Mouse (Mus musculus) heart, postnatal 0 days (tissue): ENCODE data around the gene Cstad. TPM values are rescaled to one million over a fixed set of nuclear protein-coding genes. Genes with fewer than 3 reads are reported as not detected.

Source experiments
- ATAC-seq: fragments of 200-750 bp; cut with Nextera tagmentation; 2 replicates; pipeline ENCODE4 v1.8.0; 2017; ENCODE audit warnings: low read depth, moderate number of reproducible peaks, moderate library complexity; ENCODE audit not compliant: insufficient read depth
- DNase-seq: peaks from one replicate; pipeline ENCODE4 v3.0.0-alpha.2; 2016; ENCODE audit warnings: low spot score
- H3K27ac ChIP-seq: fragments of 300-500 bp; sonication (generic); 2 replicates; pipeline ENCODE4 v1.5.1; 2014; ENCODE audit warnings: low read depth, mild to moderate bottlenecking
- H3K27me3 ChIP-seq: fragments of 300-500 bp; sonication (generic); 2 replicates; pipeline ENCODE4 v1.6.1; 2014; ENCODE audit warnings: low read length, mixed read lengths; ENCODE audit not compliant: control insufficient read depth, insufficient read depth
- H3K36me3 ChIP-seq: fragments of 300-500 bp; sonication (generic); replicated peaks from 2 replicates; pipeline ENCODE4 v1.6.1; 2014; ENCODE audit warnings: low read length, mixed read lengths; ENCODE audit not compliant: control insufficient read depth, insufficient read depth
- H3K4me1 ChIP-seq: fragments of 300-500 bp; sonication (generic); 2 replicates; pipeline ENCODE4 v1.6.1; 2014; ENCODE audit warnings: antibody characterized with exemption; ENCODE audit not compliant: control insufficient read depth, insufficient read depth
- H3K4me2 ChIP-seq: fragments of 300-500 bp; sonication (generic); 2 replicates; pipeline ENCODE4 v1.6.1; 2014; ENCODE audit warnings: low read depth, mild to moderate bottlenecking, low read length, moderate library complexity
- H3K4me3 ChIP-seq: fragments of 300-500 bp; sonication (generic); 2 replicates; pipeline ENCODE4 v1.5.1; 2014; ENCODE audit warnings: low read depth, low read length
- H3K9ac ChIP-seq: fragments of 300-500 bp; sonication (generic); replicated peaks from 2 replicates; pipeline ENCODE4 v1.6.1; 2014; ENCODE audit warnings: low read depth, low read length, mixed read lengths
- H3K9me3 ChIP-seq: fragments of 300-500 bp; sonication (generic); replicated peaks from 2 replicates; pipeline ENCODE4 v1.6.1; 2016; ENCODE audit warnings: low read length; ENCODE audit not compliant: control insufficient read depth
- CTCF ChIP-seq: IDR thresholded peaks from 2 replicates; pipeline ENCODE4 v1.5.1; 2016; ENCODE audit warnings: antibody characterized with exemption, control low read depth, low read depth
- EP300 ChIP-seq: IDR thresholded peaks from 2 replicates; pipeline ENCODE4 v1.6.1; 2016; ENCODE audit warnings: antibody characterized with exemption, low read depth
- whole genome bisulfite sequencing: fragments of 180-500 bp; shearing (Covaris S2); extraction: QIAGEN DNeasy Blood & Tissue Kit; methylation state at CpG from one replicate; pipeline ENCODE4 v1.1.7; 2014; 5-methylcytosine and 5-hydroxymethylcytosine counted together
- polyA plus RNA-seq: library from polyadenylated mRNA; unstranded; fragments of >200 nt; fragmentation: Nextera tagmentation; extraction: Ambion mirVana; gene quantifications from 2 replicates; pipeline ENCODE4 v1.2.1, GENCODE M21; 2015
- total RNA-seq: library from RNA; depleted of rRNA; stranded (reverse); fragments of >200 nt; gene quantifications from 2 replicates; pipeline ENCODE4 v1.2.3, GENCODE M21; 2014; ENCODE audit warnings: low replicate concordance

The Cstad gene
- total and polyA plus RNA-seq, 2 experiments from 2014 or later = 3.6 TPM; not detected in 1

DNA sequence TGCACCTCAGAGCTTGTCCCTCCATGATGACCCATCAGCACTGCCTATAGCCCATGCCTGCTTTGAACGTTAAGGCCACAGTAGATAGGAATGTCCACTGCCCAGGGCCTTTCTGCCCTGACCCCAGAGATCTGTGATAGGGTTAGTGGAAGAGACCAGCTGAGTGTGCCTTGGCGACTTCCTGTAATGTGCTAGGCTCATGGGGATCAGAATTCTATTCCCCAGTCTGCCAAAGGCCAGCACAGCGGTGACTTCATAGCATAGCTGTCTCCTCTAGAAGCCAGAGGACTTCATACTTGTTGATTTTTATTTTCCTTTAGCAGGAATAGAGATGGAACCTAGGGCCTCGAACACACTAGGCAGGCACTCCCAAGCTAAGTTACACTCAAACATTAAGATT lies 5.1 kb upstream of the Cstad start:
- ATAC-seq = no peak

DNA sequence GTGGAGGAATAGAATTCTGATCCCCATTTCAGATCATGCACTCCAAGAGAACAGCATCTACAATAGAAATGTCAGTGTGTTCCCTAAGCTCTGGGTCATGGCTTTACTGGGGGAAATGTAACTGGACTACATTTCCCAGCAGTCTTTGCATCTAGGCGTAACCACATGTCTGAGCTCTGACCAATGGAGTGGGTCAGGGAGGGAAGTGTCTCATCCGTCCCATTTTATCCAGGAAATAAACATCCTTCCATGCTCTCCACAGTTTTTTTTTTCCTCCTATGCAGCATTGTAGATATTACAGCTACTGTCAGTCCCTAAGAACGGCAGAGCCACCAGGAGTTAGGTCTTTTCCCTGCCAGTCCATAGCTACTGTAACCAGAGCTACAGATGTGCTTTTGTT lies 3.9 kb upstream of the Cstad start:
- H3K27ac ChIP-seq = peak overlapping the region; percentile 54; the same call in 1 of the 2 replicates
- peak; percentile 93 for DNase-seq

More for the DNA sequence above, 5.1 kb upstream of the Cstad start:
- Histone ChIP-seq H3K27ac (no peak overlapping the region), H3K4me2 (no peak overlapping the region), H3K9me3 (no peaks in the 10 kb centered on the region), H3K4me3 (no peak overlapping the region), H3K9ac (no peak overlapping the region), H3K27me3 (no peaks in the 10 kb centered on the region), H3K36me3 (no peaks in the 10 kb centered on the region), H3K4me1 (peaks cover 28% of the 10 kb centered on the region)
- TF ChIP-seq CTCF = no peak
- TF ChIP-seq EP300 = no peak
- DNase-seq = no peak
- WGBS = 66% methylated on average over 4 of the region's 4 CpGs

DNA sequence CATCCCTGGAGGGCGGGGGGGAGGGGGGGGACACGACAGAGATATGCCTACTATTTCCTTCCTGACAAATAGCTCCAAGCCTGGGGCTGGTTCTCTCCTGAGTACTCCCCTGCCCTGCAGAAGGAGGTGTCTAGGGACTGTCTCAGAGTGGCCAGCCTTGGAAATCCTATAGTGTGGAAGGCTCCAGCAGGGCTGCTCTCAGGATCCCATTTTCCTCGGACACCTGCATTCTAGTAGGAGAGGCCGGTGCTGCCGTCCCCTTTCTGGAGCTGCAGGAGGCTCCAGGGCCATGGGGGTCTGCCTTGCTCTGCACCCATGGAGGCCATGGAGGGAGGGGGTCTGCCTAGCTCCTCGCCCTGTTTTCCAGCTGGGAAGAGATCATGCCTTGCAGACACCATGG lies 2.4 kb upstream of the Cstad start:
- no peak overlapping the region for H3K4me2 ChIP-seq
- TF ChIP-seq CTCF (no peak), EP300 (no peak)
- no peaks in the 10 kb centered on the region for H3K9me3 ChIP-seq
- 62% methylated on average over 6 of the region's 6 CpGs for WGBS
- peaks cover 25% of the 10 kb centered on the region for H3K4me1 ChIP-seq
- no peak overlapping the region for H3K4me3 ChIP-seq
- no peak for DNase-seq
- no peak for ATAC-seq
- no peak overlapping the region for H3K27ac ChIP-seq
- H3K27me3 ChIP-seq = no peaks in the 10 kb centered on the region
- no peaks in the 10 kb centered on the region for H3K36me3 ChIP-seq
- H3K9ac ChIP-seq = no peak overlapping the region

More for the DNA sequence above, 3.9 kb upstream of the Cstad start:
- Histone ChIP-seq H3K27me3 (no peaks in the 10 kb centered on the region), H3K4me3 (no peak overlapping the region), H3K36me3 (no peaks in the 10 kb centered on the region), H3K4me1 (peaks cover 28% of the 10 kb centered on the region), H3K4me2 (peak overlapping the region; percentile 39; the same call in 1 of the 2 replicates), H3K9ac (no peak overlapping the region), H3K9me3 (no peaks in the 10 kb centered on the region)
- WGBS = 3% methylated on average over 3 of the region's 3 CpGs
- TF ChIP-seq EP300 = no peak
- no peak for TF ChIP-seq CTCF
- peak; percentile 76 for ATAC-seq

DNA sequence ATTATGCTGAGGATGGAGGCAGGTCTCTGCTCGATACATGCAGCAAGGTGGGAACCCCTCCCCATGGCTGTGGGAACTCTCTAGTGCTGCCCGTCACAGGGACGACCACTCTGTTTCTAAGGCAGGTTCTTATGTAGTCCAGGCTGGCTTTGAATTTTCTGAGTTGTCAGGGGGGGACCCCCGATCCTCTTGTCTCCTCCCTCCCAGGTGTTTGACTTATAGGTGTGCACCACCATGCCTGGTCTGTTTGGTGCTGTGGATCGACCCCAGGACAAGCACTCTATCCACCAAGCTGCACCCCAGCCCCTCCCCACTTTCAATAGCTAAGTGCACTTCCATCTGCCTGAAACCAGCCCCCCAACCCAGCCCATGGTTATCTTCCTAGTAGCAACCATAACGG lies 1.9 kb upstream of the Cstad start:
- 87% methylated on average over 6 of the region's 6 CpGs for WGBS
- peaks cover 21% of the 10 kb centered on the region for H3K4me1 ChIP-seq
- DNase-seq (no peak), ATAC-seq (no peak)
- H3K27ac ChIP-seq = no peak overlapping the region
- no peaks in the 10 kb centered on the region for H3K36me3 ChIP-seq
- TF ChIP-seq CTCF (no peak), EP300 (no peak)
- no peak overlapping the region for H3K4me3 ChIP-seq
- H3K4me2 ChIP-seq = no peak overlapping the region
- H3K9ac ChIP-seq = no peak overlapping the region
- H3K9me3 ChIP-seq = no peaks in the 10 kb centered on the region
- no peaks in the 10 kb centered on the region for H3K27me3 ChIP-seq

DNA sequence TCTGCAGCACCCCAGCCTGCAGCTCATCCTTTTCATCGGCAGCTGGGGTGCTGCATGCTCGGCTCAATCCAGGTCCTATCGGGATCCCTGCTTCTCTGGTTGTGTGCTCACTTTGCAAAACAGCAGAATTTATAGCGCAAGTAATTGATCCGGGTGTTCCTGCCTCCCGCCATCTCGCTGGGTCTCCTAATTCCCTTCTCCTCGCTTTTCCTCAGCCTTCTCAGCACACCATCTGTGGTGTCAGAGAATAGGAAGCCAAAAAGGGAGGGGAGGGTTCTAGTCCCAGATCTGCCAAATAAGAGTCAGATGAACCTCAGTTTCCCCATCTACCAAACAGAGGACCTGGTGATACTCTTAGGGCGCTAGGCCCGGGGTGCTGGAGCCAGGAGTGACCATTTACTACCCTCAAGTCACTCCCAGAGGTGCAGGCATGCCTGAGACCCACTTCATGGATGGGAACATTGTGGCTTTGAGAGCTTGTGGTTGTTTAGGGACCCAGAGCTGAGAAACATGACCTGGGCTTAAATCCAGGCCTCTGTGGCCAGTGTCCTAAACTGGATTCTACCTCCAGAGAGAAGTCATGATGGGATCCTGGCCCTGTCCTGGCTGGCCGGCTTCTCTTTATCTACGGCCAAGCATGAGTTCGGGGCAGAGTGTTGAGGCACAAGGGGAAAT lies 1.1 kb upstream of the Cstad start:
- Histone ChIP-seq H3K4me3 (no peak overlapping the region), H3K4me2 (peak overlapping the region; percentile 77), H3K27me3 (no peaks in the 10 kb centered on the region), H3K9ac (peak overlapping the region; percentile 81), H3K4me1 (peaks cover 20% of the 10 kb centered on the region), H3K36me3 (no peaks in the 10 kb centered on the region), H3K9me3 (no peaks in the 10 kb centered on the region), H3K27ac (peak overlapping the region; percentile 97)
- no peak for ATAC-seq
- no peak for TF ChIP-seq CTCF
- TF ChIP-seq EP300 = no peak
- WGBS = 75% methylated on average over 13 of the region's 13 CpGs
- no peak for DNase-seq

DNA sequence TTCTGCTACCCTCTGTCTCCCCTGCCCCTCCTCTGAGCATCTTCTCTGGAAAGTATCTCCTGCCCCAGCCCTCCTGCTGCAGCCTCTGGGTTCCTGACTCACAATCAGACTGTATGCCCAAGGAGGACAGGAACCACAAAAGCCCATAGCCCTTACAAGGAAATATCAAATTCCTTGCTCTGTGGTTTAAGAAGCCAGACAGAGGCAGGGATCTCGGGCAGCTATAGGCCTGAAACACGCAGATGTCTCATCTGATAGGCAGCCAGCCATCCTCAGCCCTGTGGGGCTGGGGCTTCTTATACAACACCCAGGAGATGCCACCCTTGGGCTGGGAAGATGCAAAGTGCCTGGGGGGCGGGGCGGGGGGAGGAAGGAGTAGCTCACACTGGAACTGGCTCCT lies 956 bp downstream of the Cstad start:
- ATAC-seq (no peak), DNase-seq (no peak)
- Histone ChIP-seq H3K27me3 (no peaks in the 10 kb centered on the region), H3K9ac (peak overlapping the region; percentile 81), H3K4me1 (peaks cover 17% of the 10 kb centered on the region), H3K27ac (peak overlapping the region; percentile 97), H3K4me2 (peak overlapping the region; percentile 77), H3K9me3 (no peaks in the 10 kb centered on the region), H3K36me3 (no peaks in the 10 kb centered on the region), H3K4me3 (peak overlapping the region; percentile 69; the same call in 1 of the 2 replicates)
- WGBS = 89% methylated on average over 4 of the region's 4 CpGs
- TF ChIP-seq EP300 (no peak), CTCF (no peak)
